Mouse (Mus musculus): ENCODE results near the gene Cyp2t4. TPM values are rescaled to one million over a fixed set of nuclear protein-coding genes. Genes with fewer than 3 reads are reported as not detected.

Cyp2t4 gene
- polyA plus RNA-seq, 1 experiment = 0.02 TPM

GRCm38 (mm10) chr7:27182498-27182897, 29.0 kb downstream of the Cyp2t4 start:
- TF ChIP-seq SRF (IDR thresholded peaks at IDR 0.05; ENCODE audit: control insufficient read depth, insufficient read length, low read depth) = no peak
- no peak for TF ChIP-seq REST (IDR thresholded peaks at IDR 0.05; ENCODE audit: insufficient read depth, insufficient read length)
- TF ChIP-seq TCF12 (IDR thresholded peaks at IDR 0.05; ENCODE audit: insufficient read depth, poor library complexity, severe bottlenecking) = no peak
- TF ChIP-seq TCF3 (IDR thresholded peaks at IDR 0.05; ENCODE audit: insufficient read length, low read depth) = no peak
- Histone ChIP-seq H3K4me3 (no peak overlapping the region), H3K36me3 (ENCODE audit: control insufficient read depth, insufficient read depth) (peaks cover 7% of the 10 kb centered on the region), H3ac (ENCODE audit: control insufficient read depth, insufficient read length) (no peak overlapping the region), H3K27me3 (ENCODE audit: control insufficient read depth, insufficient read depth, insufficient read length) (no peaks in the 10 kb centered on the region), H3K4me2 (ENCODE audit: low read depth) (no peak overlapping the region), H3K79me2 (ENCODE audit: control insufficient read depth, insufficient read depth) (peaks cover 2% of the 10 kb centered on the region)

- no peaks in the 10 kb centered on the region for H3K79me2 ChIP-seq (ENCODE audit: control insufficient read depth, insufficient read depth)
- peaks cover 14% of the 10 kb centered on the region for H3K36me3 ChIP-seq (ENCODE audit: control insufficient read depth, insufficient read depth)
- TF ChIP-seq USF1 (IDR thresholded peaks at IDR 0.05; ENCODE audit: low read depth) = no peak
- TF ChIP-seq POLR2A (IDR thresholded peaks at IDR 0.05; ENCODE audit: insufficient read length, low read depth) = no peak
- no peak for TF ChIP-seq CEBPB (IDR thresholded peaks at IDR 0.05; ENCODE audit: insufficient read depth, poor library complexity, severe bottlenecking)
- TF ChIP-seq TCF3 (IDR thresholded peaks at IDR 0.05; ENCODE audit: insufficient read length, low read depth) = no peak
- no peak for TF ChIP-seq E2F4 (IDR thresholded peaks at IDR 0.05; ENCODE audit: insufficient read depth)
- TF ChIP-seq MYOD1 (IDR thresholded peaks at IDR 0.05; ENCODE audit: control insufficient read depth in 1 of 3, insufficient read length in 2 of 3, low read depth in 2 of 3) = no peak
- TF ChIP-seq POLR2AphosphoS2 (IDR thresholded peaks at IDR 0.05; ENCODE audit: insufficient read length, low read depth) = no peak
- TF ChIP-seq MYOG (IDR thresholded peaks at IDR 0.05; ENCODE audit: control insufficient read depth in 1 of 3, insufficient read depth in 1 of 3, insufficient read length in 2 of 3, low read depth in 2 of 3) = no peak
- TF ChIP-seq REST (IDR thresholded peaks at IDR 0.05; ENCODE audit: insufficient read depth, insufficient read length) = no peak
- no peak for TF ChIP-seq MAX (IDR thresholded peaks at IDR 0.05; ENCODE audit: low read depth)
- no peak for TF ChIP-seq SRF (IDR thresholded peaks at IDR 0.05; ENCODE audit: control insufficient read depth, insufficient read length, low read depth)
- TF ChIP-seq TCF12 (IDR thresholded peaks at IDR 0.05; ENCODE audit: insufficient read depth, poor library complexity, severe bottlenecking) = no peak
- no peak overlapping the region for H3K4me2 ChIP-seq (ENCODE audit: low read depth)
- no peaks in the 10 kb centered on the region for H3K27me3 ChIP-seq (ENCODE audit: control insufficient read depth, insufficient read depth, insufficient read length)
- H3ac ChIP-seq (ENCODE audit: control insufficient read depth, insufficient read length) = no peak overlapping the region
- H3K4me3 ChIP-seq = no peak overlapping the region
Measured at GRCm38 (mm10) chr7:27184964-27185363, 31.4 kb downstream of the Cyp2t4 start.

GRCm38 (mm10) chr7:27185986-27186385, 32.5 kb downstream of the Cyp2t4 start:
- Histone ChIP-seq H3K4me3 (no peak overlapping the region), H3K79me2 (ENCODE audit: control insufficient read depth, insufficient read depth) (no peaks in the 10 kb centered on the region), H3K36me3 (ENCODE audit: control insufficient read depth, insufficient read depth) (peaks cover 23% of the 10 kb centered on the region), H3K4me2 (ENCODE audit: low read depth) (no peak overlapping the region), H3ac (ENCODE audit: control insufficient read depth, insufficient read length) (no peak overlapping the region), H3K27me3 (ENCODE audit: control insufficient read depth, insufficient read depth, insufficient read length) (no peaks in the 10 kb centered on the region)
- TF ChIP-seq REST (IDR thresholded peaks at IDR 0.05; ENCODE audit: insufficient read depth, insufficient read length) = no peak
- no peak for TF ChIP-seq POLR2A (IDR thresholded peaks at IDR 0.05; ENCODE audit: insufficient read length, low read depth)

- no peaks in the 10 kb centered on the region for H3K27me3 ChIP-seq (ENCODE audit: control insufficient read depth, insufficient read depth, insufficient read length)
- no peak overlapping the region for H3K4me2 ChIP-seq (ENCODE audit: low read depth)
- H3ac ChIP-seq (ENCODE audit: control insufficient read depth, insufficient read length) = no peak overlapping the region
- H3K4me3 ChIP-seq = no peak overlapping the region
- TF ChIP-seq MYOG (IDR thresholded peaks at IDR 0.05; ENCODE audit: control insufficient read depth in 1 of 3, insufficient read depth in 1 of 3, insufficient read length in 2 of 3, low read depth in 2 of 3) (no peak), E2F4 (IDR thresholded peaks at IDR 0.05; ENCODE audit: insufficient read depth) (no peak), REST (IDR thresholded peaks at IDR 0.05; ENCODE audit: insufficient read depth, insufficient read length) (no peak), USF1 (IDR thresholded peaks at IDR 0.05; ENCODE audit: low read depth) (no peak), CEBPB (IDR thresholded peaks at IDR 0.05; ENCODE audit: insufficient read depth, poor library complexity, severe bottlenecking) (no peak), TCF3 (IDR thresholded peaks at IDR 0.05; ENCODE audit: insufficient read length, low read depth) (no peak), POLR2AphosphoS2 (IDR thresholded peaks at IDR 0.05; ENCODE audit: insufficient read length, low read depth) (no peak), MAX (IDR thresholded peaks at IDR 0.05; ENCODE audit: low read depth) (no peak)
- peaks cover 27% of the 10 kb centered on the region for H3K79me2 ChIP-seq (ENCODE audit: control insufficient read depth, insufficient read depth)
- H3K36me3 ChIP-seq (ENCODE audit: control insufficient read depth, insufficient read depth) = peaks cover 43% of the 10 kb centered on the region
Measured at GRCm38 (mm10) chr7:27189271-27189931, 35.9 kb downstream of the Cyp2t4 start.

GRCm38 (mm10) chr7:27192434-27192833, 38.9 kb downstream of the Cyp2t4 start:
- Histone ChIP-seq H3K4me2 (ENCODE audit: low read depth) (no peak overlapping the region), H3ac (ENCODE audit: control insufficient read depth, insufficient read length) (no peak overlapping the region), H3K79me2 (ENCODE audit: control insufficient read depth, insufficient read depth) (peaks cover 38% of the 10 kb centered on the region), H3K36me3 (ENCODE audit: control insufficient read depth, insufficient read depth) (peaks cover 37% of the 10 kb centered on the region), H3K27me3 (ENCODE audit: control insufficient read depth, insufficient read depth, insufficient read length) (no peaks in the 10 kb centered on the region), H3K4me3 (no peak overlapping the region)
- TF ChIP-seq REST (IDR thresholded peaks at IDR 0.05; ENCODE audit: insufficient read depth, insufficient read length) (no peak), MAX (IDR thresholded peaks at IDR 0.05; ENCODE audit: low read depth) (no peak), USF1 (IDR thresholded peaks at IDR 0.05; ENCODE audit: low read depth) (no peak), MYOD1 (IDR thresholded peaks at IDR 0.05; ENCODE audit: control insufficient read depth in 1 of 3, insufficient read length in 2 of 3, low read depth in 2 of 3) (no peak)

Measured in myocyte (in vitro differentiated cells).